Mouse (Mus musculus) MEL (cell line): ENCODE results near the gene Srrm3.

ENCODE experiments used
- CTCF ChIP-seq, 3 experiments: IDR thresholded peaks in 2 of 3; conservative IDR thresholded peaks in 1 of 3; 2 replicates each; pipeline ENCODE4 v1.5.1; 2011 to 2012; ENCODE audit warnings: low read length in 3 of 3, low read depth in 2 of 3, mild to moderate bottlenecking in 2 of 3, improper control_type of control experiment in 1 of 3, inconsistent platforms in 1 of 3, mixed read lengths in 1 of 3, moderate library complexity in 1 of 3; ENCODE audit not compliant: control insufficient read depth in 1 of 3, insufficient read depth in 1 of 3, poor library complexity in 1 of 3, severe bottlenecking in 1 of 3
- EP300 ChIP-seq, 2 experiments: IDR thresholded peaks; 2 replicates each; pipeline ENCODE4 v1.6.1; 2011; ENCODE audit warnings: improper control_type of control experiment in 2 of 2, low read length in 2 of 2, low read depth in 1 of 2, mild to moderate bottlenecking in 1 of 2
- MXI1 ChIP-seq: IDR thresholded peaks from 2 replicates; pipeline ENCODE4 v1.6.1; 2011; ENCODE audit warnings: mild to moderate bottlenecking, low read depth, low read length, improper control_type of control experiment
- POLR2A ChIP-seq, 2 experiments: IDR thresholded peaks; 2 replicates each; pipeline ENCODE4 v1.6.1; 2011 to 2012; ENCODE audit warnings: low read length in 2 of 2, mild to moderate bottlenecking in 2 of 2, control low read depth in 1 of 2, improper control_type of control experiment in 1 of 2, low read depth in 1 of 2, moderate library complexity in 1 of 2; ENCODE audit not compliant: control insufficient read depth in 1 of 2, insufficient read depth in 1 of 2, poor library complexity in 1 of 2
- ZKSCAN1 ChIP-seq: IDR thresholded peaks from 2 replicates; pipeline ENCODE4 v1.6.1; 2012; ENCODE audit warnings: low read depth, mild to moderate bottlenecking, inconsistent platforms, low read length, improper control_type of control experiment, moderate library complexity

DNA sequence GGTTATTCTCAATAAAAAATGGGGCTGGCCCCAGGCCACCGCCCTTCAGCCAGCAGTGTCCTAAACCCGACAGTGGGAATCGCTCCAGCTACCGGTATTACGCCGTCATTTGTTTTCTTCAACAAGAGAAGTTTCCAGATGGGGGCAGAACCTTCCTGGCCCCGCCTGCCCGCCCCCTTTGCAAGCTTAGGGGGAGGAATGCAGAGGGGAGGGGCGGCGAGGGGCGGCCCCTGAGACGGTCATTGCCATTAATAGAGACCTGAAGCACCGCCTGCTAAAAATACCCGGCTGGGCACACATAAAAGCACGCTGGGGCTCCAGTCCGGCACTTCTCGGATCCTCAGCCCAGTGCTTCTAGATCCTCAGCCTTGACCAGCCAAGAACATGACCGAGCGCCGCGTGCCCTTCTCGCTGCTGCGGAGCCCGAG is 81.0 kb downstream of the Srrm3 start, which contains the start of gene Hspb1:
- TF ChIP-seq MXI1, result no peak
- no peak for TF ChIP-seq POLR2A (IDR thresholded peaks at IDR 0.05; ENCODE audit: control insufficient read depth in 1 of 2, insufficient read depth in 1 of 2, low read depth in 1 of 2, low read length in 2 of 2, poor library complexity in 1 of 2)
- no peak for TF ChIP-seq CTCF (IDR thresholded peaks at IDR 0.05 in 2 of 3, conservative IDR thresholded peaks at IDR 0.05 in 1 of 3; ENCODE audit: control insufficient read depth in 1 of 3, insufficient read depth in 1 of 3, low read depth in 2 of 3, low read length in 3 of 3, poor library complexity in 1 of 3, severe bottlenecking in 1 of 3)
- TF ChIP-seq EP300 (IDR thresholded peaks at IDR 0.05; ENCODE audit: low read depth in 1 of 2, low read length in 2 of 2), result no peak
- TF ChIP-seq ZKSCAN1, result no peak
